Mouse (Mus musculus): Measurements from ENCODE around the gene Stk10.

DNA sequence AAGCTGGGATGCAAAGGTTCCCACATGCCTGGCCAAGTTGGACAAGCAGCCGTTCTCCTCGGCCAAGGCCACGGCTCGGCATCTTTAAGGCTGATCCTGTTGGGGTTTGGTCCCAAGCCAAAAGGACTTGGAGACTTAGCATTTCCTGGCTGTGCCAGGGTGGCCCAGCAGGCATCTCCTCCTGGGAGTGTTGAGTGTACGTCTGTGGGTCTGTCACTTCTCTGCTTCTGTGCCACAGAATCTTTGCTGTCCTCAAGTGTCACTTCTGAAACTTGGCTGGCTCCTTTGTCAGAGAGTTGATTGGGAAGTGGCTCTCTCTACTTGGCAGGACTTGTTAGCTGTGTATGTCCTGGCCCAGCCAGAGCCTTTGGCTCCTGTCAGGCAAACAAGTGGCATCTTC, 13.4 kb downstream of the Stk10 start:
- TF ChIP-seq CTCF (IDR thresholded peaks at IDR 0.05; ENCODE audit: low read depth, low read length) = no peak
- TF ChIP-seq EP300 (IDR thresholded peaks at IDR 0.05; ENCODE audit: insufficient read depth, low read depth, low read length) = no peak
